Mouse (Mus musculus): ENCODE data around the gene Fgf9.

The Fgf9 gene

DNA sequence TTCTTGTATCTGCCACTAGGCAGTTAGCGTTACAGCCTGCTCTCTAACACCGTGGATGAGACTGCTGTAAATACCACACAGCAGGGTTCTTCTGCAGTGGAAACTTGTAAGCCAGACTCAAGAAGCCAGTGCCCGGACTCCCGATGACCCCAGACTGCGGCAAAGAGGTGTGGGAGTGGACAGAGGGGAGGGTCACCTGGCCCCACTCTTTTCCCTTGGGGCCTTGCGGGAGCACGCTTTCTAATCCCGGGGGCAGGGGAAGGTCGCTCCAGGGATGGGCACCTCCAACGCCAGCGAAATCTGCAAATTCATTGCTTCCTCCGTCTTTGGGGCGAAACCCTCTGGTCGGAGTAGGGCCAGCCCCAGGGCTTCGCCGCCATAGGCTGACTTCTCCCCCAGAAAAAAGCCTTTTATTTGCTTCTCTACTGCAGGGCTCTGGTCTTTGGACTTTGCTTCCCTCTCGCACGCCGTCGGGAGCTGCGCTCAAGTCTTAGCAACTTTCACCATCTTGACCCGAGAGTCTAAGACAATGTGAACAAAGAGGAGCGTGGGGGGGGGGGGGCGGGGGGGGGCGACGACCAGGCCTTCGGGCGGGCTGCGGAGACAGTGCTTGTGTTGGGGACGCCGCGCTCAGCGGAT is at the start of gene Fgf9:
TSS of gene Fgf9 (plus strand) at position 67 of the 639 bp plus-strand sequence.
- no peak for DNase-seq (ENCODE audit: low spot score)

DNA sequence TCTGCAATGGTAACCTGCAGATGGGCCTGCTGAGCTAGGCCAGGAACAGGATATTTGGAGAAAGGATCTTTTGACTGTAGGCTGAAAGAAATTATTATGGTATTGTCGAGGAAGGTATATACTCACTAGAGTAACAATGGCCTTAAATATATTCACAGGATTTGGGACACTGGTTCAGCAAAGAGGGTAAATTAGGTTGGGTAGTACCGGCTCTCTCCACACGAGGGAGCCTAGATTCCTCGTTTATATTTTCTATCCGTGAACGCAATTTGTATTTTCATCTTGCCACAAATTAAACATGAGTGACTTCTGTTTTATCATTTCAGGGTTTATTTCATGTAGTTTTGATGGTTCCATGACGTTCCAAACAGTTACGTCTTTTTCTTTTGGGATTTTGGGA is 35.8 kb upstream of the Fgf9 start:
- DNase-seq (ENCODE audit: low spot score), result no peak

DNA sequence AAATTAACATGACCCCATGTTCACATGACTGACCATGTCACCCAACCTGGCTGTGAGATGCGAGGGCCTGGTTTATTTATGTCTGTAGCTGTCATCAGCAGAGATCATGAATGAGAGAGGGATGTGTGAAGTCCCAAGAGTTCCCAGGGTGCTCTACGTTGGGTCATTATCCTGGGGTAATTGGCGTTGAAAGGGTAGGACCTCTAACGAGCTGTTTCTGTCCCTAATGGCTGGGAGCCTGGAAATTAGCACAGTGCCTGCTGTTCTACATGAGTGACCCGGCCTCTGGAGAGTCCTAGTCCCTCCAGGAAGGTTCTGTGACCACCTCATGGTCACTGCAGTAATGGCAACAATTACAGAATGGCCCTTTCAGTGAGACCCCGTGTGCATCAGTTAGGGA is 34.2 kb upstream of the Fgf9 start:
- no peak for DNase-seq (ENCODE audit: low spot score)

DNA sequence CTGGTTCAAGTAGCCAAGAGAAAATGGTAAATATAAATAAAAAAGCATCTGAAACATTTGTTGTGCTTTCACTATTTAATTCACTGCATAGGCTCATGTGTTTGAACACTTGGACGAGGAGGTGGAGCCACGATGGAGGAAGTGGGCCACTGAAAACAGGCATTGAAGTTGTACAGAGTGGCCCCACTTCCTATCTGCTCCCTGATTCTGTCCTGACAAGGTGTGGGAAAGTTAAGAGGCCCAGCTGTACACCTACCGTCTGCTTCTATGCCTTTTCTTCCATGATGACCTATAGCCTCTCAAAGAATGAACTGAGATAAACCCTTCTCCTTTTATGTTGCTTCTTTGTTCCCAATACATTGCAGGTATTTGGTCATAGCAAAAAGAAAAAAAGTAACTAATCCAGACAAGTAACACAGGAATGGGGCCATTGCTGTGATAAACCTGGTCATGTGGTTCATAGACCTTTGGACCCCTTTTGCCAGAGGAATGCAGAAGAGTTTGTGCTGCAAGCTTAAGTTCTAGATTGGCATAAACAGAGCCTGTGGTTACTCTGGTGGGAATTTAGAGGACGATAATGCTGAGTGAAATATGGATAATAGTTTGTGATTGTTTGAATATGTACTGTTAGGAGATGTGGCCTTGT is 23.6 kb upstream of the Fgf9 start:
- no peak for DNase-seq (ENCODE audit: low spot score)

DNA sequence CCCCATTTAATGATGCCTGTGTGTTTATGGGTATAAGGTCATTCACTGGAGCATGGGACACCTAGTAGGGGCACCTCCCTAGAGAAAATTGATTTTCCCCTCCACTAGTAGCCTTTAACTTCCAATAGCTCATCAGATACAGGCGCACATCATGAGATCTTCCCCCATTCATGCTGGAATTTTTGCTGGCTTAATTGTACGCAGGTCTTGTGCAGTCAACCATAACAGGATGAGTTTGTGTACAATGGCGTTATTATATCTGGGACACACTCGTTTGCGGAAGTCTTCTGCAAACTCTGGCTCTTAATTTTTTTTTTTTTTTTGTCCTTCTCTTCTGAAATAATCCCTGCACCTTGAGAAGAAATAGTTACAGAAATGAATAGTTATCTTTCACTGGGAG is 19.7 kb upstream of the Fgf9 start:
- DNase-seq (ENCODE audit: low spot score), result no peak

DNA sequence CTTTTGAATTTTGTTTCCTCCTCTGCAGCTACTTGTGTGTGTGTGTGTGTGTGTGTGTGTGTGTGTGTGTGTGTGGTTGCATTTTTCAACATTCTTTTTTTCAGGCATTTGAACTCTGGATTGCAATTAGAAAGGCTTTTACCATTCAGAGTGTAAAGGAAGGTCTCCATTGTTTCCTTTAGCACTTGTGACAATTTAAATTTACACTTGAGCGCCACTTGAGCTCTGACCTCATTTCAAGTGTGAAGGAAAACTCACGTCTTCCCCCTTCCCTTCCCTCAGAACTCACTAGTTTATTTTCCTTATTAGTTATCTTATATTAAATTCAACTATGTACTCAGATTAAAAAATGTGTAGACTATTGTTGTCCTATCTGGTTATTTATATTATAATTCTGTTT is 2.8 kb upstream of the Fgf9 start:
- no peak for DNase-seq (ENCODE audit: low spot score)

DNA sequence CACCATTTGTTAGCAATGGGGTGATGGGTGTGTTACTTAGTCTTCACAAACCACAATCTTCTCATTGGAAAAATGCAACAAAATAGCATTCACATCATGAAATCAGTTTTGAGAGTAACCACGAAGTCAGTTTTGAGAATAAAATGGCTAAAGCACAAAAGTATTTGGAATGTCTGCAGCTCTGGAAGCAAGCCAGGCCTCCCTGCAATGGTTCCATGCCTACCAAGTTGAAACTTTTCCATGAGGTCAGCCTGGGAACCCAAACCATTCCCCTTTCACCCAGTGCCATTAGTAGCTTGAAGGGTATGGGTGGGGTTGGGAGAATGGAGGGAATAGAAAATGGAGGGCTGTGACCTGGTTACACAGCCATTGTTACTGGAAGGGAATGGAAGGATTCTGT is 1.7 kb upstream of the Fgf9 start:
- DNase-seq (ENCODE audit: low spot score), result no peak

DNA sequence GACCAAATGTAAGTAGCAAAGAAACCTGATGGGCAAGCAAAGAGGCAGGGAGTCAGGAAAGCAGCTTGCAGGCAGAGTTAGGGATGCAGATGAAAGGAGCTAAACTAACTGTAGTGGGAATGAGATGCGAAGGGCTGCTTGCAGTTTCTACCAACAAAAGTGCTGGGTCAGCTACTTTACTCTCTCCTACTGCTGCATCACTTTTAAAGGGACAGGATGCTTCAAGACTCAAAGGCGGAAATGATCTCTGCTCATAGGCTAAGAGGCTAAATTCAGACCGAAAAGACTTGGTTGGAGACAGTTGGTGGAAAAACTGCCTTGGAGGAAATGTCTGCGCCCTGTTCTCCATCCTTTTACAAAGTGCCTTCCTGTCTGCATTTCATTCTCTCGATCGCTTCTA is 420 bp upstream of the Fgf9 start:
- DNase-seq (ENCODE audit: low spot score), result no peak

DNA sequence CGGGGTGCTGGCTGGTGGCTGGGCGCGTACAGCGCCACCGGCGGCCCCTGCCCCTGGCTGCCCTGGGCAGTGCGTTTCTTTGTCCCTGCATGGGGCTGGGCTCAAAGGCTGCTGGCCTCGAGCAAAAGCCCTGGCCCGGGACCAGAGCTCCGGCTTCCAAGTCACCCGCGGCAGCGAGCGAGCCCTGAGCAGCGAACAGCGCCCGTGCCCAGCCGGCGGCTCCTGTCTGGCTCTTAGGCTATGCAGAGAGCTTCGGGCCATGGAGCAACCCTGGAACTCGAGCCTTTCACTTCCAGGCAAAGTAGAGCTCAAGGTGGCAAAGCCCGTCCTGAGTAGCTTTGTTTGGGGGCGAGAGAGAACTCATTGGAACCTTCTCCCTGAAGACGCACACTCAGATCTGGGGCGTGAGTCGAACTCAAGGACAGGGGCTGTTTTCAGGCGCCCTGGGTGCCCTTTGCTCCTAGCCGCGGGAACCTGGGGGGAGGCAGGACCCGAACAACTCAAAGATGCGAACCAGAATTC is 834 bp downstream of the Fgf9 start:
- no peak for DNase-seq (ENCODE audit: low spot score)

DNA sequence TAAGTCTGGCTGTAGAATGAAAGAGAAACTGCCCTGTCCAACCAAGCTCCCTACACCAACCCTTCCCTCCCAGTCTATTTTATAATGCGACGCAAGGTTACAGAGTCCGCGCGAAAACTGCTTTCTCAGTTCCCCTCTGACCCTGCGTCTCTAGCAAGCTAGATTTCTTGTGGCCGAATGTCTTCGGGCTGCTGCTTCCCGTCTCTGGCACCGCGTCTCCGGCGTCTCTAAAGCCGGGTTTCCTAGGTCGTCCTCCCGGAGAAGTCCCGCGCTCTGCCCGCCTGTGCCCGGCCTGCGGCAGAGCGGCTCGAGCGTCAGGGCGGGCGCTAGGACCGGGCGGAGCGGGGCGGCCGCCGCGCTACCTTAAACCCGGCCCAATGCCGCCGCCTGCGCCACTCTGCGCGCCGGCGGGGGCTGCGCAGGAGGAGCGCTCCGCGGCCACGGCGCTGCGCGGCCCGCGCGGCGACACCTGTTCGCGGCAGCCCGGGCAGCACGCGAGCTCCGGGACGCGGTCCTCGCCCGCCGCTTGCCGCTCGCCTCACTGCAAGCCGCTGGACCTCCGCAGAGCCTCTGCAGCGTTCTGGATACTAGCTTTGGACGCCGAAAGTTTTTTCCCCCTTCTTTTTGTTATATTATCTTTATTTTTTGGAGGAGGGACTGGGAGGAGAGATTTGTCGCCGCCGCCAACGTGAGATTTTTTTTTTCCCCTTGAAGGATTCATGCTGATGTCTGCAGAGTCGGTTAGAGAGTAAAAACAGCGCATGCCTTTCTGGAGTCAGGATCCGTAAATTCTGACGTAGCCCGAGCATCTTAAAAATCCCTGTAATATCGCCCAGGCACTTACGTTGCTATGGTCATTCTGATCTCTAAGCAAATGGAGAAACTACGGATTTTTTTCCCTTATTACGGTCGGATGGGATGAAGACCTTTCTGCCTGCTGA is 1.8 kb downstream of the Fgf9 start:
- DNase-seq (ENCODE audit: low spot score), result peak; percentile 30

DNA sequence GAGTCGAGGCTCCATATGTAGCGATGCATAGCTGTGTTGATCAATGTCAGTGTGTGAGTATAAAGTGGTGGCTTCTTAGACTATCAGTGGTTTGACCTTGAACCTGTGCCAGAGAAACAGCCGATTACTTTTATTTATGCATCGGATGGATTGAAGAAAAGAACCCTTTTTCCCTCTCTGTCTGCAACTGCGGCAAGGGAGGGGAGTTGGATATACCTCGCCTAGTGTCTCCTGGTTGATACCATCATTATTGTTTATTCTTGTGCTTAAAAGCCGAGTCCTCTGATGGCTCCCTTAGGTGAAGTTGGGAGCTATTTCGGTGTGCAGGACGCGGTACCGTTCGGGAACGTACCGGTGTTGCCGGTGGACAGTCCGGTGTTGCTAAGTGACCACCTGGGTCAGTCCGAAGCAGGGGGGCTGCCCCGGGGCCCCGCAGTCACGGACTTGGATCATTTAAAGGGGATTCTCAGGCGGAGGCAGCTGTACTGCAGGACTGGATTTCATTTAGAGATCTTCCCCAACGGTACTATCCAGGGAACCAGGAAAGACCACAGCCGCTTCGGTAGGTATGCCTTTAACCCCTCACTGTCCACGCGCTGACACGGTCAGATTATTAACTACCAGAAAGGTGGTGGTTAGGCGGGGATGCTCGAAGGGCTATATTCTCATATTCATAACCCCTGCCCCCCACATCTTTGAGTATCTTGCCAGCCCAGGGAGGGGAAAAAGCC is 2.6 kb downstream of the Fgf9 start:
- DNase-seq (ENCODE audit: low spot score), result no peak

DNA sequence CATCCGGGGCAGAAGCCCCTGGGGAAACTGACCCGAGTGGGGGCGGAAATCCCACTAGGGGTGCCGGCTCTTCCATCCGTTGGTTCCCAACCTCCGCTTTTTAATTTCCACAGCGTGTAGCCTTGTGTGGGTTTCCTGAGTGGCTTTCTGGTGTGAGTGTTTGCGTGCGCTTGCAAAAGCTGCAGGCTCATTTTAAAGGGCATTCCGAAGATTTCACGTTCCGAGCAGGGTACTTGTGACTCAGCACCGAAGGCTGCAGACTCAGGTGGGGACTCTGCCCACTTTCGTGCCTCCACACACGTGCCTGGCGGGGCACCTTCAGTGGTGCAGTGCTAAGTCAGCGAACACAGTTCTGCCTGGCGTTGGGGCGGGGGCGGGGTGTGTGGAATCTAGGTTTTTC is 3.6 kb downstream of the Fgf9 start:
- DNase-seq (ENCODE audit: low spot score), result no peak

DNA sequence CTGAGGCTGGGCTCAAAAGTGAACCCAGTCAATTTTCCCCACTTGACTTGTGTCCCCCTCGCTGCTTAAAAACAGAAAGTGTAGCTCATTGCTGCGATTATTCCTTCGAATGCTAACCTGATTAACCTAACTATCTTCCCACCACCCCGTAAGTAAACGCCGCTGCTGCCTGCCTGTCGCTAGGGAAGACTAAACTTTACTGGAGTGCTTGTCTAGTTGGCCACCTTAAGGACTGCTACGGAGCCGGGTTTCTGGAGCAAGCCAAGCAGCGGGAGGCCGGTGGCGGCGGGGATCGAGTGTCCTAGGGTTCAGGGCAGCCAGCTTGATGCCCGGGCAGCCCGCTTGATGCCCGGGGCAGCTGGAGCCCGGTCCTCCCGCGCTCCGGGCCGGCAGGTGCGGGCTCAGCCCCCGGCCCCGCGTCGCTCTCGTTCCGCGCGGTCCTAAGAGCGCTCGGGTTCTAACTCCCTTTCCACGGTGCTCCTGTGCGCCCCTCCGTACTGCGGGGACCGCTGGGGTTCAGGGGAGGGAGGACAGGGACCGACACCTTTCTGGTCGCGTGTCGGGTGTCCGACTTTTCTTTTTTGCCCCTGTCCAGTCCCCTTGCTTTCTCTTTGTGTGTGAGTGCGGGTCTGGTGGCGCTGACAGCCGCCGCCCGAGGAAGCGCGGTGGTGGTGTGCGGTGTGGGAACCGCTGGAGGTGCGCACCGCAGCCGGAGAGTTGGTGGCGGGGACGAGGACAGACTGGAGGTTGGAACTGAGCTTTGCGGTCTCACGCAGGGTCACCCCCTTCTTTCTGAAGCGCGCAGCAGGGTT is 4.5 kb downstream of the Fgf9 start:
- DNase-seq (ENCODE audit: low spot score), result no peak

DNA sequence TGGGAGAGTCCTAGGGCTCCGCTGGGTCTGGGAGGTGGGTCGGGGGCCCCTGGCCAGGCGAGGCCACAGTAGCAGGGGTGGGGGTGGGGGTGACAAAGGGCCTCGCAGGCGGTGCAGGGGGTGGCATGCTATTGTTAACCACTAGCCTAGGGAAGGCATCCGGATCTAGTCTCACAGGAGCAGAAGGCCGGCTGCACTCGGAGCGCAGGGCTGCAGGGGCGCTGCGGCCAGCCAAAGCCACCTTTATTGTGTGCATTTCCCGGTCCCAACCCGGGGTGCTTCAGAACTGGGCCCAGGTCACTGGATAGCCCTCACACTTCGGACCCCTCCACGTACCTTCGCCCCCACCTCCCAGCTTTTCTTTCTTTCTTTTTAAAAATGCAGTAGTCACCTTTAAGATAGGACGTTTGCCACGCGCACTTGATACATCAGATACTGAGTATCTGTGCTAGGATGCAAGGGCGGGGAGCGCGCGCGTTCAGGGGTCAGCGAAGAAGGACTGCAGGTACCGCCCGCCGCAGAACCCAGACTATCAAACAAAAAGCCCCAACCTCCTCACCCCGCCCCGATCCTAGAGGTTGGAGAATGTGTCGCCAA is 5.2 kb downstream of the Fgf9 start:
- DNase-seq (ENCODE audit: low spot score), result no peak

DNA sequence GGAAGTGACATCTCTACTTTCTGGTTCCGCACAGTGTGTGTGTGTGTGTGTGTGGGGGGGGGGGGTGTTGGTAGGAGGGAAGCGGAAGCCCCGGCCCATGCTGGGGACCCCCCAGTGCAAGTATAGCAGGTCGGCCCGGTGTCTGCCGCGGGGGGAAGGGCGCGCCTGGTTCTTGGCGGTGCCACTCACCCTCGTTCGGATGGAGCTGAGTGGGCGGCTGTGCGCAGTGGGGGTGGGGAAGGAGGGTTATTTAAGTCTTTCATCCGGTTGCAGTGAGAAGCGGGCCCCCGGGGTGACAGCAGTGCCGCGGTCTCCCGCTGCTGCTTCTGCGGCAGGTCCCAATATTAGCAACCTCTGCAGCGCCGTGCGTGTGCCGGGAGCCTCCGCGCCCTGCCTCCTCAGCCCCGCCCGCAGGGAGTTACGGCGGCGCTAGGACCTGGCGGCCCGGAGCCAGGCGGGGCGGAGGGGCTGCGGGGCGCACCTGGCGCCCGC is 5.7 kb downstream of the Fgf9 start:
- no peak for DNase-seq (ENCODE audit: low spot score)

DNA sequence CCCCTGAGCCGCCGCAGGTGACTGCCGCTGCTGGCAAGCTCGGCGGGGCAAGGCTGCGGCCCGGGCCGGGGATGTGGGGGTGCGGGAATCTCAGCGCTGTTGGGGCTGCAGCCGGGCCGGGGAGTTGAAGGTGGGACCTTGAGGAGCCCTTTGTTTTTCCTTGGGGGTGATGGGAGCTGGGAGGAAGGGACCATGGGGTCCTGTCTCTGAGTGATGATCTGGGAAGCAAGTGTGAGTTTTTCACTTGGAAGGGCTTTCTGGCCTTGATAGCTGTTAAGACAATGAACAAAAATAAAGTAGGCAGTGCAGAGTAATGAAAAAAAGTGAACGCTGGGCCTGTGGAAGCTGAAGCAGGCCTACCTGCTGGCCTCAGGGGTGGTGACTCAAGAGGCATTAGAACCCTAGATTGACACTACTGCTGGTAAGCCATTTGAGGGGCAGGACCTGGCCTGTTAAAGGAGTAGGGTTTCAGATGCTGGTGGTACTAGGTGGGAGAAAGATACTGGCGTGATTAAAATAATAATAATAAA is 6.4 kb downstream of the Fgf9 start:
- DNase-seq (ENCODE audit: low spot score), result no peak

DNA sequence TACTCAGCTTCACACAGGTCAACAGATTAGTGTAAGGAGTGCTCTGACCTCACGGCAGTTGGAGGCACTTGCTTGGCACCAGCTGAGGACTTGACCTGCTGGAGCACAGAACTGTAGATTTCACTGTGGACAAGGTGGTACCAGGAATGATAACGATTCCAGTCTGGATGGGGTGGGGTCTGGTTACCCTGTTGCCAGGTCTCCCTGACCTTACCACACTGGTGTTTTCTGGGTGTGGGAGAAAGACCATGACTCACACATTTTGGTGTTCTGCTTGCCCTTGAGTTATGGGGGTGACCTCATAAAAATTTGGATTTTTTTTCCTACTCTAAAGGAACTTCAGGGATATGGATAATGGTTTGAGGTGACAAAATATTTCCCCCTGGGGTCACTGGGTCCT is 9.1 kb downstream of the Fgf9 start:
- DNase-seq (ENCODE audit: low spot score), result no peak

DNA sequence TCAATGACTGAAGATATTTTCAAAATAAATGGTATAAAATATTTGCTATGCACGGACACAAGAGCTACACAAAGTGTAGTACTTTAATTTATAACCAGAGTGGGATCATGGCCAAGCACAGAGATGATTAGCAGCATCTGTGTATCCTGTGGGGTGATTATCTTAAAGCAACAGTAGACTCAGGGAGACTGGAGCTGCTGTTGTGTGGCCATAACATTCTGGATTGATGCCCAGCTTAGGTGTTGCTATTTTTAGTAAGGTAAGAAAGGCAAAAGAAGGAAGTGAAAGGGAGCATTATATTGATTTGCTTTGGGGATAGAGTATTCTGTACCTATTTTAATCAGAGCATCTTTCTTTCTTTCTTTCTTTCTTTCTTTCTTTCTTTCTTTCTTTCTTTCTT is 11.6 kb downstream of the Fgf9 start:
- no peak for DNase-seq (ENCODE audit: low spot score)

DNA sequence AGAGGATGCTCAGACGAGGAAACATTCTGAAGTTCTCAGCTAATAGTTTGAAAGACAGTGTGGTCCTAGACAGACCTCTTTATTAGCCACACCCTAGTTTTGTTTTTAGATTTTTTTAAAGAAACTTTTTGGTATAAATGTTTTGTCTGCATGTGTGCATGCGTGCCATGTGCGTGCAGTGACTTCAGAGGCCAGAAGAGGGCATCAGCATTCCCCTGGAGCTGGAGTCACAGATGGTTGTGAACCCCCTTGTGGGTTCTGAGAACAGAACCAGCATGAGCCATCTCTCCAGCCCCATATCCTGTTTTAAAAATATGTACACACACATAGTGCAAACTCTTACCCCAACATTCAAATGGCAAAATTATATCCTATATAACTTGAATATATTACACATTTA is 13.9 kb downstream of the Fgf9 start:
- DNase-seq (ENCODE audit: low spot score), result no peak

DNA sequence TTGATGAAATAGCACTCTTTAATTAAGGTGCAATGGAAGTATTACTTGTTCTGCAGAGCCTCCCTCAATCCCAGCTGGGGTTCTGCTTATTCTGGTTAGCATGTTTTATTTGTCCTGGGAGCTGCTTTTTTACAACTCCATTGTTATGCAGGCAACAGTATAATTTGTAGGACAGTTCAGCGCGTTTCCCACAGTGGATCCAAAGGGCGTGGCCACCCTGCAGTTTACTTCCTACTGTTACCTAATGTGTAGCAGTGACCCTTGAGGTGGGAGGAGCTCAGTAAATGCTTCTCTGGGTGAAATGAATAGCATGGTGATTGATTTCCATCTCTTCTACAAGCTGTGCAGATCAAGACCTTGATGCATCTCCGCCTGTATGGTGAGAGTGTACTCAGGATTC is 17.0 kb downstream of the Fgf9 start:
- DNase-seq (ENCODE audit: low spot score), result no peak
